Mouse (Mus musculus): ENCODE data around the gene Cryzl2. TPM values are rescaled to one million over a fixed set of nuclear protein-coding genes. Genes with fewer than 3 reads are reported as not detected.

The Cryzl2 gene
- total and polyA plus RNA-seq, 3 experiments: 0.04 to 0.12 TPM; not detected in 1

DNA sequence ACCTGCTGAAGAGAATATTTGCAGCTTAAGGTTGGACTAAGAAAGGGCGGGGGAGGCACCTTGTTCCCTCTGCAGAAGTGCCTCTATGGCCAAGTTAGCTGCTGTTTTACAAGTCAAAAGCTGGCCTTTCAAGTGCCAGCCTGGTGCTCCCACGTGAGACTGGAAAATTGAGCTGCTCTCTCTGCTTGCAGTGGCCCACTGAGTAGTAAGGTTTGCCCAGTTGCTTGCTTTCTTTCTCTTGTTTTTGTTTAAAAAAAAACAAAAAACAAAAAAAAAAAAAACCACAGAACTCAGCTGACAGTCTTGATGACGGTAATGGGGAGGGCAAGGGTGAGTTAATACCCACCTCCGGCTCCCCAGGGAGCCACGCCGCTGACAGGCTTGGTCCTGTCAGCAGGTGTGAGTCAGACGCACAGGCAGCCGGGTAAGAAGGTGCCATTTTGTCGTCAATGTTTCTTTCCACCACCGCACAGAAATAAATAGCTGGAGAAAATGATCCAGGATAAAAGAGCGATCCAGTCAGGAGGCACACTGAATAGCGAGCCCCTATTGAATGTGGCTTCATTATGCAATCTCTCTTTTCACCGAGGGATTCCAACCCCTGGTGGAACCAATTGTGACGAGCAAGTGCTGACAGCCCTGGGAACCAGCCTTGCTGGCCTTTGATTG is 18.3 kb upstream of the Cryzl2 start:
- TF ChIP-seq ETS1 (IDR thresholded peaks at IDR 0.05; ENCODE audit: low read depth, low read length): no peak
- no peak for TF ChIP-seq CTCF (IDR thresholded peaks at IDR 0.05 in 2 of 3, conservative IDR thresholded peaks at IDR 0.05 in 1 of 3; ENCODE audit: control insufficient read depth in 1 of 3, insufficient read depth in 1 of 3, low read depth in 2 of 3, low read length in 3 of 3, poor library complexity in 1 of 3, severe bottlenecking in 1 of 3)
- no peak for TF ChIP-seq NRF1 (IDR thresholded peaks at IDR 0.05; ENCODE audit: insufficient read depth, low read depth, low read length, poor library complexity, severe bottlenecking)
- TF ChIP-seq CHD2 (IDR thresholded peaks at IDR 0.05; ENCODE audit: low read length): no peak
- TF ChIP-seq MXI1 (IDR thresholded peaks at IDR 0.05; ENCODE audit: low read depth, low read length): no peak
- no peak for TF ChIP-seq BHLHE40 (IDR thresholded peaks at IDR 0.05; ENCODE audit: borderline replicate concordance, low read depth, low read length)
- TF ChIP-seq UBTF (IDR thresholded peaks at IDR 0.05; ENCODE audit: borderline replicate concordance, insufficient read depth, low read depth, low read length): no peak
- TF ChIP-seq POLR2AphosphoS5 (IDR thresholded peaks at IDR 0.05; ENCODE audit: borderline replicate concordance, low read depth, low read length): no peak
- no peak for TF ChIP-seq USF1 (IDR thresholded peaks at IDR 0.05; ENCODE audit: low read depth, low read length)
- TF ChIP-seq POLR2A (IDR thresholded peaks at IDR 0.05; ENCODE audit: control insufficient read depth in 1 of 2, insufficient read depth in 1 of 2, low read depth in 1 of 2, low read length in 2 of 2, poor library complexity in 1 of 2): no peak
- TF ChIP-seq TCF12 (IDR thresholded peaks at IDR 0.05; ENCODE audit: low read depth, low read length): no peak
- no peak for TF ChIP-seq GATA1 (IDR thresholded peaks at IDR 0.05; ENCODE audit: low read depth, low read length)
- no peak for TF ChIP-seq ZNF384 (IDR thresholded peaks at IDR 0.05; ENCODE audit: low read depth, low read length)
- TF ChIP-seq CHD1 (IDR thresholded peaks at IDR 0.05; ENCODE audit: low read depth, low read length): no peak
- TF ChIP-seq ZMIZ1 (IDR thresholded peaks at IDR 0.05; ENCODE audit: low read depth, low read length): no peak
- no peak for TF ChIP-seq KAT2A (conservative IDR thresholded peaks at IDR 0.05; ENCODE audit: low read depth, low read length)
- TF ChIP-seq POLR2AphosphoS2 (IDR thresholded peaks at IDR 0.05; ENCODE audit: low read length): no peak
- H3K4me3 ChIP-seq (ENCODE audit: control insufficient read depth in 1 of 2, insufficient read depth in 1 of 2, low read depth in 2 of 2, low read length in 2 of 2): no peak overlapping the region

GRCm38 (mm10) chr1:157443026-157443722 is 15.2 kb upstream of the Cryzl2 start:
- DNase-seq (ENCODE audit: low read depth, low spot score): peak; percentile 64
- Histone ChIP-seq H3K79me2 (ENCODE audit: control insufficient read depth, insufficient read depth, low read length, poor library complexity) (no peaks in the 10 kb centered on the region; the same call in 1 of the 2 replicates), H3K4me3 (ENCODE audit: control insufficient read depth in 1 of 2, insufficient read depth in 1 of 2, low read depth in 2 of 2, low read length in 2 of 2) (peak overlapping the region; percentile 65 to 86), H3K9ac (ENCODE audit: control insufficient read depth, low read depth, low read length, poor library complexity, severe bottlenecking) (peak overlapping the region; percentile 68), H3K9me3 (replicated peaks; ENCODE audit: insufficient read depth, low read length) (no peaks in the 10 kb centered on the region), H3K4me1 (ENCODE audit: control insufficient read depth in 1 of 2, insufficient read depth in 2 of 2, low read length in 2 of 2) (peaks cover 2 to 18% of the 10 kb centered on the region in 2 experiments; a peak in 3 of 4 replicates), H3K27ac (ENCODE audit: control insufficient read depth, low read depth, low read length) (peak overlapping the region; percentile 73), H3K36me3 (ENCODE audit: control insufficient read depth in 1 of 2, insufficient read depth in 2 of 2, low read length in 2 of 2) (peaks cover 0 to 10% of the 10 kb centered on the region in 2 experiments; a peak in 2 of 4 replicates), H3K27me3 (ENCODE audit: control insufficient read depth in 1 of 2, insufficient read depth in 2 of 2, low read length in 2 of 2) (no peaks in the 10 kb centered on the region)
- TF ChIP-seq GATA1 (IDR thresholded peaks at IDR 0.05; ENCODE audit: low read depth, low read length): no peak
- TF ChIP-seq ETS1 (IDR thresholded peaks at IDR 0.05; ENCODE audit: low read depth, low read length): peak; percentile 13; the same call in 1 of the 2 replicates
- TF ChIP-seq CTCF (IDR thresholded peaks at IDR 0.05 in 2 of 3, conservative IDR thresholded peaks at IDR 0.05 in 1 of 3; ENCODE audit: control insufficient read depth in 1 of 3, insufficient read depth in 1 of 3, low read depth in 2 of 3, low read length in 3 of 3, poor library complexity in 1 of 3, severe bottlenecking in 1 of 3): no peak
- TF ChIP-seq NELFE (IDR thresholded peaks at IDR 0.05; ENCODE audit: low read depth, low read length): peak; percentile 38; the same call in 1 of the 2 replicates
- no peak for TF ChIP-seq MEF2A (IDR thresholded peaks at IDR 0.05; ENCODE audit: extremely low read depth, insufficient replicate concordance, low read depth, low read length, poor library complexity, severe bottlenecking)
- TF ChIP-seq MAFK (IDR thresholded peaks at IDR 0.05; ENCODE audit: borderline replicate concordance, low read depth, low read length): no peak
- TF ChIP-seq MAZ (IDR thresholded peaks at IDR 0.05; ENCODE audit: low read depth, low read length): no peak
- no peak for TF ChIP-seq MYB (IDR thresholded peaks at IDR 0.05; ENCODE audit: low read depth, low read length)
- no peak for TF ChIP-seq CHD1 (IDR thresholded peaks at IDR 0.05; ENCODE audit: low read depth, low read length)
- no peak for TF ChIP-seq GABPA (IDR thresholded peaks at IDR 0.05; ENCODE audit: low read depth, low read length)
- TF ChIP-seq CHD2 (IDR thresholded peaks at IDR 0.05; ENCODE audit: low read length): no peak
- TF ChIP-seq NRF1 (IDR thresholded peaks at IDR 0.05; ENCODE audit: insufficient read depth, low read depth, low read length, poor library complexity, severe bottlenecking): no peak
- peak in 1 of 2 experiments; percentile 43; a peak in 1 of 4 replicates for TF ChIP-seq EP300 (IDR thresholded peaks at IDR 0.05; ENCODE audit: low read depth in 1 of 2, low read length in 2 of 2)
- no peak for TF ChIP-seq RAD21 (IDR thresholded peaks at IDR 0.05; ENCODE audit: low read depth, low read length)
- TF ChIP-seq USF1 (IDR thresholded peaks at IDR 0.05; ENCODE audit: low read depth, low read length): peak; percentile 56; the same call in 1 of the 2 replicates
- TF ChIP-seq MAX (IDR thresholded peaks at IDR 0.05; ENCODE audit: low read length): no peak
- TF ChIP-seq POLR2AphosphoS2 (IDR thresholded peaks at IDR 0.05; ENCODE audit: low read length): no peak
- TF ChIP-seq KAT2A (conservative IDR thresholded peaks at IDR 0.05; ENCODE audit: low read depth, low read length): no peak

More for the DNA sequence above, 18.3 kb upstream of the Cryzl2 start:
- Histone ChIP-seq H3K27me3 (ENCODE audit: control insufficient read depth in 1 of 2, insufficient read depth in 2 of 2, low read length in 2 of 2) (no peaks in the 10 kb centered on the region), H3K4me1 (ENCODE audit: control insufficient read depth in 1 of 2, insufficient read depth in 2 of 2, low read length in 2 of 2) (peaks cover 2 to 15% of the 10 kb centered on the region in 2 experiments), H3K36me3 (ENCODE audit: control insufficient read depth in 1 of 2, insufficient read depth in 2 of 2, low read length in 2 of 2) (peaks cover 0 to 10% of the 10 kb centered on the region in 2 experiments; a peak in 2 of 4 replicates), H3K9me3 (replicated peaks; ENCODE audit: insufficient read depth, low read length) (no peaks in the 10 kb centered on the region), H3K79me2 (ENCODE audit: control insufficient read depth, insufficient read depth, low read length, poor library complexity) (no peaks in the 10 kb centered on the region; the same call in 1 of the 2 replicates), H3K9ac (ENCODE audit: control insufficient read depth, low read depth, low read length, poor library complexity, severe bottlenecking) (no peak overlapping the region), H3K27ac (ENCODE audit: control insufficient read depth, low read depth, low read length) (no peak overlapping the region)
- DNase-seq (ENCODE audit: low read depth, low spot score): no peak

Measured in MEL (cell line).